Mouse (Mus musculus) kidney, postnatal 0 days (tissue): ENCODE data around the gene Slc9b1. TPM values are rescaled to one million over a fixed set of nuclear protein-coding genes. Genes with fewer than 3 reads are reported as not detected.

ENCODE experiments used
- ATAC-seq: fragments of 200-750 bp; cut with Nextera tagmentation; replicated peaks from 2 replicates; pipeline ENCODE4 v1.8.0; 2017; ENCODE audit warnings: low read depth, moderate number of reproducible peaks, moderate TSS enrichment, moderate library complexity; ENCODE audit not compliant: low FRiP score
- DNase-seq: peaks from one replicate; pipeline ENCODE4 v3.0.0-alpha.2; 2016; ENCODE audit warnings: low spot score
- H3K27ac ChIP-seq: fragments of 300-500 bp; sonication (generic); 2 replicates; pipeline ENCODE4 v1.5.1; 2014; ENCODE audit warnings: mild to moderate bottlenecking
- H3K27me3 ChIP-seq: fragments of 300-500 bp; sonication (generic); 2 replicates; pipeline ENCODE4 v1.6.1; 2014; ENCODE audit warnings: low read length, mixed read lengths; ENCODE audit not compliant: insufficient read depth
- H3K36me3 ChIP-seq: fragments of 300-500 bp; sonication (generic); 2 replicates; pipeline ENCODE4 v1.6.1; 2014; ENCODE audit warnings: low read length, mixed read lengths; ENCODE audit not compliant: insufficient read depth
- H3K4me1 ChIP-seq: fragments of 300-500 bp; sonication (generic); replicated peaks from 2 replicates; pipeline ENCODE4 v1.6.1; 2014; ENCODE audit warnings: antibody characterized with exemption, low read length, mixed read lengths; ENCODE audit not compliant: insufficient read depth
- H3K4me2 ChIP-seq: fragments of 300-500 bp; sonication (generic); 2 replicates; pipeline ENCODE4 v1.6.1; 2014; ENCODE audit warnings: mild to moderate bottlenecking, low read length, moderate library complexity, mixed read lengths
- H3K4me3 ChIP-seq: fragments of 300-500 bp; sonication (generic); replicated peaks from 2 replicates; pipeline ENCODE4 v1.5.1; 2014; ENCODE audit warnings: low read depth, low read length
- H3K9ac ChIP-seq: fragments of 300-500 bp; sonication (generic); 2 replicates; pipeline ENCODE4 v1.6.1; 2014; ENCODE audit warnings: low read depth, low read length
- H3K9me3 ChIP-seq: fragments of 300-500 bp; sonication (generic); replicated peaks from 2 replicates; pipeline ENCODE4 v1.6.1; 2016; ENCODE audit warnings: low read length, inconsistent platforms, mixed read lengths
- CTCF ChIP-seq: IDR thresholded peaks from 2 replicates; pipeline ENCODE4 v1.5.1; 2016; ENCODE audit warnings: antibody characterized with exemption, low read depth, mild to moderate bottlenecking, moderate library complexity
- WGBS: fragments of 180-500 bp; shearing (Covaris S2); extraction: QIAGEN DNeasy Blood & Tissue Kit; methylation state at CpG from one replicate; pipeline ENCODE4 v1.1.7; 2014; 5-methylcytosine and 5-hydroxymethylcytosine counted together
- polyA plus RNA-seq: library from polyadenylated mRNA; unstranded; fragments of >200 nt; fragmentation: Nextera tagmentation; extraction: Ambion mirVana; gene quantifications from 2 replicates; pipeline ENCODE4 v1.2.1, GENCODE M21; 2015

The Slc9b1 gene
- polyA plus RNA-seq, 1 experiment from 2014 or later: 0.25 TPM

DNA sequence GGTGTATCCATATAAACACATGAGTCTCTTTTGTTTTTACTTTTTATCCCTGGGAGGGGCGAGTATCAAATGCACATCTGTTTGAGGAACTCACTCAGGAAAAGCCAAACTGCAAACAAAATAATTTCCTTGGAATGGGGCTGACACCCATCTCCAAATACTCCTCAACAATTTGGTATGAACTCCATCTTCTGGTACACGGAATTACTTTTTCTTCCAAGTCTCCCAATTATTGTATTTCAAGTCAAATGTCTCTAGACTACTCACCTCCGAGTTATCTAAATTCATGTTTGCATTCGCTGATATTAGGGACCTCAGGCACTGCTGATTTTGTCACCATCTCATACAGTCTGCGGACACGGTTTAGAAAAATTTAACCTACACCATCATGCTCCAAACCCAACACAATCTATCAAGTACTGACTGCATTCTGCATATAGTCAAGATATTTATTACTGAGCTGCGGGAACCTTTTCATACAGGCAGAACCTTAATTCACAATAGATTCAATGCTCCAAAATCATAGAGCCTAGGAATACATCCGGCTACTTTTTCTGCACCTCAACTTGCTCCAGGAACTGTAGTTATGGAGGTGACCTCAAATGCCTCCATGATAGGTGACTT lies 74.5 kb downstream of the Slc9b1 start:
- ATAC-seq: no peak
- no peaks in the 10 kb centered on the region for H3K9me3 ChIP-seq
- H3K36me3 ChIP-seq: no peaks in the 10 kb centered on the region
- H3K27ac ChIP-seq: peak overlapping the region; percentile 97
- WGBS: 20% methylated on average over 8 of the region's 8 CpGs
- peak overlapping the region; percentile 80 for H3K4me3 ChIP-seq
- H3K9ac ChIP-seq: peak overlapping the region; percentile 82
- DNase-seq: no peak
- H3K4me1 ChIP-seq: peaks cover 13% of the 10 kb centered on the region; the same call in 1 of the 2 replicates
- H3K4me2 ChIP-seq: peak overlapping the region; percentile 77
- H3K27me3 ChIP-seq: no peaks in the 10 kb centered on the region
- no peak for TF ChIP-seq CTCF

GRCm38 (mm10) chr3:135422856-135423607 lies 75.2 kb downstream of the Slc9b1 start:
- H3K36me3 ChIP-seq: no peaks in the 10 kb centered on the region

GRCm38 (mm10) chr3:135423608-135424212 lies 75.9 kb downstream of the Slc9b1 start, which contains the start of gene Cisd2:
Gene Cisd2 (minus strand): TSS chr3:135423925.
- no peaks in the 10 kb centered on the region for H3K36me3 ChIP-seq
- DNase-seq (no peak), ATAC-seq (peak; percentile 26; the same call in 1 of the 2 replicates)
- peak within 1 kb of the TSS; percentile 97 for H3K27ac ChIP-seq
- H3K4me3 ChIP-seq: peak within 1 kb of the TSS; percentile 80
- whole genome bisulfite sequencing: 2% methylated on average over 8 of the region's 8 CpGs
- H3K4me2 ChIP-seq: peak within 1 kb of the TSS; percentile 77
- no peaks in the 10 kb centered on the region for H3K9me3 ChIP-seq
- peaks cover 13% of the 10 kb centered on the region; the same call in 1 of the 2 replicates for H3K4me1 ChIP-seq
- no peak for TF ChIP-seq CTCF
- peak within 1 kb of the TSS; percentile 82 for H3K9ac ChIP-seq
- no peaks in the 10 kb centered on the region for H3K27me3 ChIP-seq

More at GRCm38 (mm10) chr3:135422856-135423607, 75.2 kb downstream of the Slc9b1 start:
- H3K27ac ChIP-seq: peak overlapping the region; percentile 97
- H3K9me3 ChIP-seq: no peaks in the 10 kb centered on the region
- ATAC-seq: peak; percentile 98
- H3K27me3 ChIP-seq: no peaks in the 10 kb centered on the region
- under 1% methylated on average over 83 of the region's 103 CpGs for WGBS
- peaks cover 13% of the 10 kb centered on the region; the same call in 1 of the 2 replicates for H3K4me1 ChIP-seq
- H3K4me2 ChIP-seq: peak overlapping the region; percentile 77
- H3K9ac ChIP-seq: peak overlapping the region; percentile 82
- no peak for TF ChIP-seq CTCF
- DNase-seq: peak; percentile 91
- peak overlapping the region; percentile 80 for H3K4me3 ChIP-seq

DNA sequence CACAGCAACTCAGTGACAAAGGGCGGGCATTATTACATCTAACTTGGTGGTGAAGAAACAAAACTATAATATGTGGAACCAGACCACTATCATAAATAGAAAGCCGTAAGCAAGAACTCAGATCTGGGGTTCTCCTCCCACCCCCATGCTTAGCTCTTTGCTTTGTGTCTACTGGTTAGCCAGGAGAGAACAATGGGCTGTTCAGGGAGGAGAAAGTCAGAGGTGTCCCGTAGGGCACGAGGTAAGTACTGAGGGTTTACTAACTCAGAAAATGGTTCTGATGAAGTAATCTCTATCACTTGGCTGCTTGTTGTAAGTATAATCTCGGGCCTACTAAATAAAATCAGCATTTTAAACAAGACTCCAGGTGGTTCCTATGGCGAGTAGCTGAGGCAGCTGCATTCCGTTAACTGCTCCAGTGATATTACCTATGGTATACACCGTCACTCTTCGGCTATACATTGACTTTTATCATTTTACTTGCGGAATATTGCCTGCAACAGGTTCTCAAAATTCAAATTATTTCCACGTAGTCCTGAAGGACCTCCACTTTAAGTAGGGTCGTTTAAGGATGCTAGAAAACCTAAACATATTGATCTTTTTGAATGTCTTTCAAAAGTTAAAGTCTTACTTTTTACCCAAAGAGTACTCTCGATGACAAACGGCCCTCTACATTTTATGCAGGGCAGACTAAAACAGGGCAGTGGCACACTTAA lies 89.2 kb downstream of the Slc9b1 start:
- no peak for TF ChIP-seq CTCF
- Histone ChIP-seq H3K36me3 (no peaks in the 10 kb centered on the region), H3K9me3 (no peaks in the 10 kb centered on the region), H3K9ac (peak overlapping the region; percentile 59), H3K27ac (peak overlapping the region; percentile 85), H3K4me2 (peak overlapping the region; percentile 61), H3K27me3 (no peaks in the 10 kb centered on the region), H3K4me1 (no peaks in the 10 kb centered on the region), H3K4me3 (peak overlapping the region; percentile 95; the same call in 1 of the 2 replicates)
- WGBS: 48% methylated on average over 14 of the region's 14 CpGs
- no peak for ATAC-seq
- DNase-seq: no peak

DNA sequence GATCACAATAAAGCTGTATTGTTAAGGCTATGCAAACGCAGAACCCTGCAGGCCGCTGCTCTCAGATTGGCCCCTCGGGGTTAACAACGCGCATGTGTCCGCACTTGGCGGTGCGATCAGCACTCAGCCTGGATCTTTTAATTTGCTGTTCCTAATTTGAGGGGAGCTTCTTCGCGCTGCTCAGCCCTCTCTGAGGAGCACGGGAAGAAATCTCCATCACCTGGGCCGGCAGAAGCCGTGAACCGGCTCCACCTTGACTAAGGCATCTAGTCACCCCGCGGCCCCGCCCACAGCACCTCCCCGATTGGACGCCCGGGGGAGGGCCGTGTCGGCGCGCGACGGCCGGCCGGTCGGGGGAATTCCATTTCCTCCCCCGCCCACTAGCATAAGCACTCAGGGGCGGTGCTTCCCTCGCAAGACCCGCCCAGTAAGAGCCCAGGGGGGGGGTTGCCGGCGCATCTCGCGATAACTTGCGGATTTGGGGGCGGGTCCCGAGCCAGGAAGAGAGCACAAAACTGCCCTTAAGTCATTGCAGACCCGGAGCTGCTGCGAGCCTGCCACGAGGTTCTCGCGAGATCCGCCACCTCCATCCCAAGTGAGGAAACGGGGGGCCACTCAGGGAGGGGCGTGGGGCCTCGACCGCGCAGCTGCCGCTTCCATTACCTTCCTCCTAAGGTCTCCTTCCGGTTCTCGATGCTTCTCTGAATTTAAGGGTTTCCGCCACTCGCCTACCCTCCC lies 90.1 kb downstream of the Slc9b1 start, which contains the start of gene Ube2d3:
Gene Ube2d3, plus strand, starts transcription at position 392 of the 738 bp plus-strand sequence.
- DNase-seq (peak; percentile 99), ATAC-seq (peak; percentile 95)
- H3K4me3 ChIP-seq: peak within 1 kb of the TSS; percentile 95
- no peak for TF ChIP-seq CTCF
- H3K36me3 ChIP-seq: no peaks in the 10 kb centered on the region
- H3K27ac ChIP-seq: peak within 1 kb of the TSS; percentile 100
- H3K4me1 ChIP-seq: no peaks in the 10 kb centered on the region
- peak within 1 kb of the TSS; percentile 61 for H3K4me2 ChIP-seq
- H3K9ac ChIP-seq: peak within 1 kb of the TSS; percentile 99
- WGBS: under 1% methylated on average over 56 of the region's 56 CpGs
- no peaks in the 10 kb centered on the region for H3K27me3 ChIP-seq
- H3K9me3 ChIP-seq: no peaks in the 10 kb centered on the region
